Mouse (Mus musculus): ENCODE results near the gene Fank1. TPM values are rescaled to one million over a fixed set of nuclear protein-coding genes. Genes with fewer than 3 reads are reported as not detected.

Fank1 gene
- polyA plus RNA-seq, 1 experiment from 2014 or later, result 0.23 TPM

GRCm38 (mm10) chr7:133775179-133775578, 1.5 kb upstream of the Fank1 start:
- WGBS, result 50% methylated on average over 5 of the region's 5 CpGs
- Histone ChIP-seq H3K9ac (no peak overlapping the region), H3K4me1 (peaks cover 20% of the 10 kb centered on the region), H3K4me2 (peak overlapping the region; percentile 90; the same call in 1 of the 2 replicates), H3K36me3 (no peaks in the 10 kb centered on the region), H3K27me3 (peaks cover 35% of the 10 kb centered on the region), H3K4me3 (replicated peaks) (no peak overlapping the region), H3K27ac (no peak overlapping the region), H3K9me3 (replicated peaks) (no peaks in the 10 kb centered on the region)
- ATAC-seq (replicated peaks; ENCODE audit: low FRiP score), result no peak

GRCm38 (mm10) chr7:133775796-133776625, 650 bp upstream of the Fank1 start:
- WGBS, result 4% methylated on average over 37 of the region's 38 CpGs
- ATAC-seq (replicated peaks; ENCODE audit: low FRiP score), result peak; percentile 41
- no peak overlapping the region for H3K27ac ChIP-seq

GRCm38 (mm10) chr7:133781583-133781982, 4.9 kb downstream of the Fank1 start:
- WGBS, result 74% methylated on average over 6 of the region's 6 CpGs

More at GRCm38 (mm10) chr7:133775796-133776625, 650 bp upstream of the Fank1 start:
- peak overlapping the region; percentile 90 for H3K4me2 ChIP-seq
- no peaks in the 10 kb centered on the region for H3K9me3 ChIP-seq (replicated peaks)
- H3K27me3 ChIP-seq, result peaks cover 35% of the 10 kb centered on the region
- H3K36me3 ChIP-seq, result no peaks in the 10 kb centered on the region
- H3K4me1 ChIP-seq, result peaks cover 24% of the 10 kb centered on the region
- peak overlapping the region; percentile 67 for H3K9ac ChIP-seq
- peak overlapping the region; percentile 84 for H3K4me3 ChIP-seq (replicated peaks)

GRCm38 (mm10) chr7:133781991-133782390, 5.3 kb downstream of the Fank1 start:
- Histone ChIP-seq H3K9ac (no peak overlapping the region), H3K4me2 (no peak overlapping the region), H3K4me3 (replicated peaks) (no peak overlapping the region), H3K4me1 (peaks cover 11% of the 10 kb centered on the region; the same call in 1 of the 2 replicates), H3K27ac (no peak overlapping the region), H3K27me3 (peaks cover 18% of the 10 kb centered on the region), H3K36me3 (no peaks in the 10 kb centered on the region), H3K9me3 (replicated peaks) (no peaks in the 10 kb centered on the region)
- WGBS, result 63% methylated on average over 6 of the region's 6 CpGs
- ATAC-seq (replicated peaks; ENCODE audit: low FRiP score), result no peak

More at GRCm38 (mm10) chr7:133781583-133781982, 4.9 kb downstream of the Fank1 start:
- peaks cover 15% of the 10 kb centered on the region for H3K4me1 ChIP-seq
- no peak for ATAC-seq (replicated peaks; ENCODE audit: low FRiP score)
- no peaks in the 10 kb centered on the region for H3K36me3 ChIP-seq
- no peak overlapping the region for H3K4me2 ChIP-seq
- no peak overlapping the region for H3K9ac ChIP-seq
- no peaks in the 10 kb centered on the region for H3K9me3 ChIP-seq (replicated peaks)
- no peak overlapping the region for H3K4me3 ChIP-seq (replicated peaks)
- no peak overlapping the region for H3K27ac ChIP-seq
- H3K27me3 ChIP-seq, result peaks cover 20% of the 10 kb centered on the region

GRCm38 (mm10) chr7:133782717-133783435, 6.2 kb downstream of the Fank1 start, which contains the start of gene Dhx32:
TSS of gene Dhx32 (minus strand) at chr7:133782726.
- no peak within 1 kb of the TSS; the same call in 1 of the 2 replicates for H3K27ac ChIP-seq
- H3K27me3 ChIP-seq, result peaks cover 12% of the 10 kb centered on the region; the same call in 1 of the 2 replicates
- no peak for ATAC-seq (replicated peaks; ENCODE audit: low FRiP score)
- H3K4me2 ChIP-seq, result peak within 1 kb of the TSS; percentile 19; the same call in 1 of the 2 replicates
- peaks cover 10% of the 10 kb centered on the region; the same call in 1 of the 2 replicates for H3K4me1 ChIP-seq
- H3K4me3 ChIP-seq (replicated peaks), result no peak within 1 kb of the TSS
- no peaks in the 10 kb centered on the region for H3K9me3 ChIP-seq (replicated peaks)
- H3K9ac ChIP-seq, result no peak within 1 kb of the TSS
- WGBS, result 22% methylated on average over 18 of the region's 18 CpGs
- no peaks in the 10 kb centered on the region for H3K36me3 ChIP-seq

- Histone ChIP-seq H3K9me3 (replicated peaks) (no peaks in the 10 kb centered on the region), H3K4me1 (0 out of 2 replicates have a peak, but pooled peaks cover 5% of the 10 kb centered on the region), H3K4me3 (replicated peaks) (no peak overlapping the region), H3K4me2 (no peak overlapping the region), H3K36me3 (no peaks in the 10 kb centered on the region), H3K9ac (no peak overlapping the region), H3K27ac (no peak overlapping the region), H3K27me3 (peaks cover 4% of the 10 kb centered on the region; the same call in 1 of the 2 replicates)
- no peak for ATAC-seq (replicated peaks; ENCODE audit: low FRiP score)
- 82% methylated on average over 6 of the region's 6 CpGs for WGBS
Observed at GRCm38 (mm10) chr7:133787571-133787970, 10.9 kb downstream of the Fank1 start.

- no peak for ATAC-seq (replicated peaks; ENCODE audit: low FRiP score)
Observed at GRCm38 (mm10) chr7:133788147-133788546, 11.5 kb downstream of the Fank1 start.

GRCm38 (mm10) chr7:133790171-133790570, 13.5 kb downstream of the Fank1 start:
- WGBS, result 93% methylated on average over 4 of the region's 4 CpGs
- Histone ChIP-seq H3K27me3 (no peaks in the 10 kb centered on the region), H3K27ac (no peak overlapping the region), H3K4me2 (no peak overlapping the region), H3K4me1 (peaks cover 6% of the 10 kb centered on the region; the same call in 1 of the 2 replicates), H3K36me3 (no peaks in the 10 kb centered on the region), H3K4me3 (replicated peaks) (no peak overlapping the region), H3K9ac (no peak overlapping the region), H3K9me3 (replicated peaks) (no peaks in the 10 kb centered on the region)
- no peak for ATAC-seq (replicated peaks; ENCODE audit: low FRiP score)

More at GRCm38 (mm10) chr7:133788147-133788546, 11.5 kb downstream of the Fank1 start:
- no peak overlapping the region for H3K9ac ChIP-seq
- H3K9me3 ChIP-seq (replicated peaks), result no peaks in the 10 kb centered on the region
- H3K27ac ChIP-seq, result no peak overlapping the region
- no peaks in the 10 kb centered on the region; the same call in 1 of the 2 replicates for H3K27me3 ChIP-seq
- H3K4me3 ChIP-seq (replicated peaks), result no peak overlapping the region
- no peaks in the 10 kb centered on the region for H3K4me1 ChIP-seq
- H3K4me2 ChIP-seq, result no peak overlapping the region
- WGBS, result 72% methylated on average over 3 of the region's 3 CpGs
- no peaks in the 10 kb centered on the region for H3K36me3 ChIP-seq

- Histone ChIP-seq H3K27me3 (no peaks in the 10 kb centered on the region), H3K4me2 (no peak overlapping the region), H3K4me3 (replicated peaks) (no peak overlapping the region), H3K9me3 (replicated peaks) (no peaks in the 10 kb centered on the region), H3K36me3 (no peaks in the 10 kb centered on the region), H3K27ac (no peak overlapping the region), H3K4me1 (peaks cover 6% of the 10 kb centered on the region; the same call in 1 of the 2 replicates), H3K9ac (no peak overlapping the region)
- no peak for ATAC-seq (replicated peaks; ENCODE audit: low FRiP score)
- WGBS, result 91% methylated on average over 4 of the region's 4 CpGs
Observed at GRCm38 (mm10) chr7:133790608-133791229, 14.1 kb downstream of the Fank1 start.

- Histone ChIP-seq H3K9me3 (replicated peaks) (no peaks in the 10 kb centered on the region), H3K9ac (no peak overlapping the region), H3K4me2 (no peak overlapping the region), H3K4me3 (replicated peaks) (no peak overlapping the region), H3K4me1 (peaks cover 6% of the 10 kb centered on the region; the same call in 1 of the 2 replicates), H3K27me3 (no peaks in the 10 kb centered on the region), H3K36me3 (no peaks in the 10 kb centered on the region), H3K27ac (no peak overlapping the region)
- no peak for ATAC-seq (replicated peaks; ENCODE audit: low FRiP score)
- WGBS, result 14% methylated on average over 1 of the region's 1 CpGs
Observed at GRCm38 (mm10) chr7:133792771-133793170, 16.1 kb downstream of the Fank1 start.

GRCm38 (mm10) chr7:133793248-133794131, 16.8 kb downstream of the Fank1 start:
- ATAC-seq (replicated peaks; ENCODE audit: low FRiP score), result peak; percentile 74; the same call in 1 of the 2 replicates

More at GRCm38 (mm10) chr7:133793248-133794131, 16.8 kb downstream of the Fank1 start:
- Histone ChIP-seq H3K4me3 (replicated peaks) (no peak overlapping the region), H3K4me2 (no peak overlapping the region), H3K36me3 (no peaks in the 10 kb centered on the region), H3K9me3 (replicated peaks) (no peaks in the 10 kb centered on the region), H3K9ac (no peak overlapping the region), H3K27me3 (no peaks in the 10 kb centered on the region), H3K27ac (no peak overlapping the region), H3K4me1 (peaks cover 6% of the 10 kb centered on the region; the same call in 1 of the 2 replicates)
- WGBS, result 53% methylated on average over 10 of the region's 10 CpGs

Data from kidney, embryonic 15.5 days (tissue).